Mouse (Mus musculus) liver, embryonic 18 days (tissue): ENCODE data around the gene Eva1b. TPM values are rescaled to one million over a fixed set of nuclear protein-coding genes. Genes with fewer than 3 reads are reported as not detected.

Source experiments
- polyA plus RNA-seq: library from polyadenylated mRNA; depleted of rRNA; stranded (reverse); fragments of >200 nt; gene quantifications from 2 replicates; pipeline ENCODE4 v1.2.3, GENCODE M21; 2012; rRNA removed

The Eva1b gene
- 21.5 and 22.5 TPM in 2 replicates for polyA plus RNA-seq

DNA sequence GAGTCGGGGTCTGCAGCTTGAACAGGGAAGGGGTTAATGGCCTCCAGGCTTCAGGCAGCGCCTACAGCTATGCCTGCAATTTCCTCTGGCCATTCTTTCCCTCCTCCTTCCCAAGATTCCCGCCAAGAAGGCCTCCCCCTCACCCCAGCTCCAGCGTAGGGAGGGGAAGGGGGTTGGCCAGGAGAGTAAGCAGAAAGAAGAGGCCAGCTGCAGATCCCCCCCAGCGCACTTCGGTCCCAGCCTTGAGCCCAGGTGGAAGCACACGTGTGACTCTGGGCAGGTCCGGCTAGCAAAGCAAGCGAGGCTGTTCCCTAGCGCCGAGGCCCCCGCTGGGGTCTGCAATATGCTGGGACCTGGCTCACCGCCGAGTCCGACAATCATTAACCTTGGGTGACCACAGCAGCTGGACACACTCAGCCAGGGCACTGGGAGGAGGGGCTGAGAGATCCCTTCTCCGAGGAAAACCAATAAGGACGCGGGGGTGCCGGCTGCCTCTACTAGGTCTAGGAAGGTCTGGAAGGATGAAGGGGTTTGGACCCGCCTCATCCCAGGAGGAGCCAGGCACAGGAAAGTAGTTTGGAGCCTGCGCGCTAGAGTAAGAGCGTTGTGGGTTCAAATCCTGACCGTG lies at the start of gene Eva1b:
Gene Eva1b (plus strand): TSS at position 212 of the 628 bp plus-strand sequence.

GRCm38 (mm10) chr4:126103590-126104068 lies 43.9 kb upstream of the Eva1b start, which contains the start of gene Stk40:
TSS of gene Stk40 (plus strand) at chr4:126103957.

GRCm38 (mm10) chr4:126163067-126163659 lies 15.6 kb downstream of the Eva1b start, which contains the start of gene Sh3d21:
TSS of gene Sh3d21 (minus strand) at chr4:126163491.

Other genes starting within 250 kb of the Eva1b start
- gene Csf3r, start 123.2 kb upstream of the Eva1b start, polyA plus RNA-seq, result 9.6 and 13.0 TPM in 2 replicates
- gene Mrps15, start 100.8 kb upstream of the Eva1b start, polyA plus RNA-seq, result 37.4 and 41.1 TPM in 2 replicates
- 0.31 and 0.36 TPM in 2 replicates for gene Oscp1, start 89.2 kb upstream of the Eva1b start, polyA plus RNA-seq
- gene Lsm10, start 51.1 kb upstream of the Eva1b start, polyA plus RNA-seq, result 17.7 and 19.1 TPM in 2 replicates
- gene Stk40, start 43.8 kb upstream of the Eva1b start, polyA plus RNA-seq, result 5.2 and 5.5 TPM in 2 replicates
- 1.2 TPM in 2 replicates for gene Sh3d21, start 15.7 kb downstream of the Eva1b start, polyA plus RNA-seq
- gene Thrap3, start 55.0 kb downstream of the Eva1b start, polyA plus RNA-seq, result 46.6 and 55.7 TPM in 2 replicates
- gene Map7d1, start 108.6 kb downstream of the Eva1b start, polyA plus RNA-seq, result 11.9 and 14.6 TPM in 2 replicates
- gene Trappc3, start 114.6 kb downstream of the Eva1b start, polyA plus RNA-seq, result 25.8 and 26.1 TPM in 2 replicates
- gene Col8a2, start 139.0 kb downstream of the Eva1b start, polyA plus RNA-seq, result 0.26 and 0.27 TPM in 2 replicates
- gene Adprhl2, start 174.0 kb downstream of the Eva1b start, polyA plus RNA-seq, result 18.9 and 21.8 TPM in 2 replicates
- gene Tekt2, start 177.9 kb downstream of the Eva1b start, polyA plus RNA-seq, result 0.81 and 0.97 TPM in 2 replicates